Mouse (Mus musculus): ENCODE results near the gene Rnf34.
A peak's percentile ranks its signal among the peaks of the same experiment; 100 is the strongest.

Gene Rnf34

GRCm38 (mm10) chr5:122849521-122850318 lies at the start of gene Rnf34:
Gene Rnf34 (plus strand): TSS chr5:122850048.
- peak; percentile 99 for DNase-seq

GRCm38 (mm10) chr5:122800345-122801010 lies 49.4 kb upstream of the Rnf34 start:
- no peak for DNase-seq

- DNase-seq, result no peak
These were observed 48.2 kb upstream of the Rnf34 start for GRCm38 (mm10) chr5:122801684-122802083.

DNA sequence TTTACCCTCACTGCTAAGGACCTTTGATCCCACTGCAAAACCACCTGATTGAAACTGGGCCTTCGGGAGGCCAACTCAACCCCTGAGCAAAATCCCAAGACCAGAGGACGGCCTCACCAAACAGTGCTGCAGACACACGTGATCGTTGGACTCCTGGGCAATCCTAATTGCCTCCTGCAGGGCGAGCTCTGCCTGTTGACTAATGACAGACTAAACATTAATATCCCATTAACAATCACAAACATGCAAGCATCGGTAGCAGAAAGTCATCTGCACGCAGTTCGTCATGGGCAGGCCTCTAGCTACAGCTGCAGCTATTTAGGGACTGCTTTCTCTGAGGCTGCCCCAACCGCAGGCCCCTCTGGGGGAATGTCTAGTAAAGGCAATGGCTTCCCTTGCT lies 47.1 kb upstream of the Rnf34 start:
- no peak for DNase-seq

DNA sequence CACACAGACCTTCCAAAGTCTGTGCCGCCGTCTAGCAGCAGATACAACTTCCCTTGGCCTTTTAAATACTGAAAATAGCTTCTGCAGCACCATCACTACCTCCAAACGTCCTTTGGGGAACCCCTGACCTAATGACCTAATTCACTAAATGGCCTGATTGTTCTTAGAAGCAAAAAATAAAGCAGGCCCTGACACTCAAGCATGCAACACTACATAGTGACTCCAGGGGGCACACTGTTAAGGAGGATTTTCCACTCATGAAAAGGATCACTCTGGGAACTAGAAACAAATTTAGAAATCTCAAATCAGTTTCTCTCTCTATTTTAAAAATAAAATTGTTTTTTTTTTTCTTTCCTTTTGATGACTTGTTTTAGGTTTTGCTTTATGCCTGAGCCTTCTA lies 44.3 kb upstream of the Rnf34 start:
- no peak for DNase-seq

GRCm38 (mm10) chr5:122811364-122812079 lies 38.3 kb upstream of the Rnf34 start:
- peak; percentile 35 for DNase-seq

- DNase-seq, result no peak
These were observed 37.1 kb upstream of the Rnf34 start for GRCm38 (mm10) chr5:122812699-122813098.

GRCm38 (mm10) chr5:122820777-122821523 lies 28.9 kb upstream of the Rnf34 start, which contains the start of gene Anapc5:
Gene Anapc5 (minus strand): TSS chr5:122821339.
- peak; percentile 96 for DNase-seq

- no peak for DNase-seq
These were observed 28.3 kb upstream of the Rnf34 start for GRCm38 (mm10) chr5:122821524-122821885.

- DNase-seq, result no peak
These were observed 27.4 kb upstream of the Rnf34 start for GRCm38 (mm10) chr5:122822441-122822840.

- no peak for DNase-seq
These were observed 25.9 kb upstream of the Rnf34 start for GRCm38 (mm10) chr5:122823976-122824375.

- no peak for DNase-seq
These were observed 25.4 kb upstream of the Rnf34 start for GRCm38 (mm10) chr5:122824450-122824849.

DNA sequence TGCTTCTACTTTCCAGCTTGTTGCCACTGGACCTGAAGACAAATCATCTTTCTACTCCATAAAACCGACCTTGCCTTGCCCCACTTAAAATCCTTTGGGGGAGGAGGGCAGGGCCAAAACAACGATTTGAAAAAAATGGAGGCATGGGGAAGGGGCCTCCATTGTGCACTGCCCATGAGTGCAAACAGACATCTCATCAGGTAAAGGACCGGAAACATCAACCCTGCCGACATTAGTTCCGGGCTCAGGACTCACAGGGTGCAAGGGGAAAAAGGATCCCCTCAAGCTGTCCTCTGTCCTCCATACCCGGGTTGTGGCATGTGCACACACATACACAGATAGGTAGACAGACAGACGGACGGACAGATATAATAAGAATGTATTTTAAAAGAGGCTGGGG lies 24.7 kb upstream of the Rnf34 start:
- no peak for DNase-seq

DNA sequence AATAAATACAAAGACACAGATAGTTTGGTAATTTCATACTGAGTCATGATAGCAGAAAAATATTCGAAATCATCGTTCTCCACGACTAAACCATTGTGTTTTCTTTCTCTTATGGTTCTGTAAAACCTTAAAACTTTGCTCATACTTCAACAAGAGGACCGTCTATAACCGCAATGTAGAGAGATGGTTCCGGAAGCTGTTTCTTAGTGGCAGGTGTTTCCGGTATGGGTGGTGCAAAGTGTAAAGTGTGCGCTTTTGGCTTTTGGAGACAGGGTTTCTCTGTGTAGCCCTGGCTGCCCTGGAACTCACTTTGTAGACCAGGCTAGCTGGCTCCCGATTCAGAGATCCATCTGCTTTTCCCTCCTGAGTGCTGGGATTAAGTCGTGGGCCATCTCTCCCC lies 17.3 kb upstream of the Rnf34 start:
- no peak for DNase-seq

DNA sequence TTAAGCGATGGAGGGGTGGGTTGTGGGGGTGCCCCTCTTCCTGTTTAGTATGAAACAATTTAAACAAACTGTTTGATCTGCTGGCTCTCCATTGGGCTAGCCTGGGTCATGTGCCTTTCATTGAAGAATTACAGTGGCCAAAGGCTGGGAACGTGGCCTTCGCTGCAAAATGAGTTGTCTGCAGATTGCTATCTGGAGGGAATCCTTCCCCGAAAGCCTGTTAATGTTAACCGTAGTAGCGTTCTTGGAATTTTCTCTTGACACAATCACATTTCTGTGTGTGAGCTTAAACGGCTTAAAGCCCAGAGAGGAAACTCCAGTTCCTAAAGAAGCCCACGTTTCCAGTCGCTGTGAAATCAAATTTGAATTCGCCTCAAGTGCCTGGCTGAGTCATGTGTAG lies 16.9 kb upstream of the Rnf34 start:
- no peak for DNase-seq

DNA sequence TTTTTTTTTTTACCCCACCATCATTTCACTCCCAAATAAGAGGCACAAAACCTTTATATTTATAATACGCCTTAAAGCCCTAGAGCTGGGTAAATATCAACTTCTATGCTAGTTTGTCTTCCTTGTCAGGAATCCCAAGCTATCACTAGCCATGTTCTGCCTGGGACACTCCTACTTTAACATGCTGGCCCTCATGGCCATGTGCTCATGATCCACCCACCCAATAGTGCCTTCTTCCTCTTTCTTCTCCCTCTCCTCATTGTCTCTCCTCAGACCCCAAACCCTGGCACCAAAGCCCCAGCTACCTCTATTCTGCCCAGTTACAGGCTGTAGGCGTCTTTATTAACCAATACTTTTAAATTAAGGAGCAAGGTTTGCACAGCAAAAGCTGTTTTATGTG lies 8.7 kb upstream of the Rnf34 start:
- DNase-seq, result no peak

DNA sequence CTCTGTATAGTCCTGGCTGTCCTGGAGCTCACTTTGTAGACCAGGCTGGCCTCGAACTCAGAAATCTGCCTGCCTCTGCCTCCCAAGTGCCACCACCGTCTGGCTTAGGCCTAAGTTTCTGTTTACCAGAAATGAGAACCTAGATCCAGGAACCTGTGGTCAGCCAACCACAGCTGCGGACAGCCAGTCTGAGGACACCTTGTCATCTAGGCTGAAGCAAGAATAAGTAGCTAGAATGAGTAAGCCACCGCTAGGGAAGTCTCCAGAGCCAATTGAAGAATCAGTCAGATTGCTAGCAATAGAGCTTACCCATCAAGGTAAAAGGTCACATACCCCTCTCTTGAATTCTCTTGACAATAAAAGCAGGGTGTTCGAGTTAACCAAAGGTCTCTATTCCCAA lies 6.0 kb upstream of the Rnf34 start:
- DNase-seq, result no peak

DNA sequence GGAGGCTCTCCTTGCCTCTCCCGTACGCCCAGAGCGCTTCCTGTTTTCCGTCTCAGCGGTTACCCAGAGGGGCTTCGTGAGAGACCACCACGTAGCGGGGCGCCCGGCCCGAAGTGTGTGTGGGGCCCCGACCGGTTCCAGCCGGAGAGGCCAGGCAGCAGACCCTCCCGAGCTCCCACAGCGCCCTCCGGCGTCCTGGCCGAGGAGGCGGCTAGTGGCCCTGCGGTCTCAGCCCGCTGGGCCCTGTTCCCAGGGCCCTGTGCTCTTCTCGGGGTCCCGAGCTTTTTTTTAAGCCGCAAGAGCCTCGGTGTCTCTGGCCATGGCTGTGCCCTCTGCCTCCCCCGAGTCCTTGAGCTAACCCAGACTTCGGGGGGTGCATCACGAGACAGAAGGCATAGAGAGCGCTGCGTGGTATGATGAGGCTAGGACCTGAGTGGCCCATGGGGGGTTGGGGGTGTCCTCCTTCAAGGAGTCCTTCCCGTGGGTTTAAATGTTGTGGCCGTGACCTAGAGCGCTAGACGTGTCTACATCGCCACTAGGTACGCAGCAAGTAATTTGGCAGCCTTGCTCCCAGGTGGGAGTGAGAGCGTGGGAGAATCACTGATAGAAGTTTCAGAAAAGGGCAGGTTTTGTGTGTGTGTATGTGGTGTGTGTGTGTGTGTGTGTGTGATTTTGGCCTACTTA lies 613 bp downstream of the Rnf34 start:
- DNase-seq, result peak; percentile 25

DNA sequence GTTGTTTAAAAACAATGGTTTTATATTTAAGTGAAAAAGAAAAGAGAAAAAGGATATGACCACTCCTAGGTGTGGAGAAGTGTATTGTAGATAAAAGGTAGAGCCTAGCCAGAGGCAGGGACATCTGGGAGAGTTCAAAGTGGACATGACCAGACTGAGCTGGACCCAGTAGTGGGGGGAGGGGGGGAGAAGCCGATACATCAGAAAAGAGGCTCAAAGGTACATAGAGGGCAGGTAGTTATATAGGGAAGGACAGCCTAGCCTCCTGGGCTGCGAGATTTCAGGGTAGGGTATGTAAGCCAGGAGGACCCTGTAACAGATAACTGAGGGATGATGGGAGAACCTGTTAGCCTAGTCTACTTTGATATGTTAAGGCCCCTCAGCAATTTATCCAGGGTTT lies 2.8 kb downstream of the Rnf34 start:
- DNase-seq, result no peak

- DNase-seq, result no peak
These were observed 6.0 kb downstream of the Rnf34 start for GRCm38 (mm10) chr5:122855858-122856257.

DNA sequence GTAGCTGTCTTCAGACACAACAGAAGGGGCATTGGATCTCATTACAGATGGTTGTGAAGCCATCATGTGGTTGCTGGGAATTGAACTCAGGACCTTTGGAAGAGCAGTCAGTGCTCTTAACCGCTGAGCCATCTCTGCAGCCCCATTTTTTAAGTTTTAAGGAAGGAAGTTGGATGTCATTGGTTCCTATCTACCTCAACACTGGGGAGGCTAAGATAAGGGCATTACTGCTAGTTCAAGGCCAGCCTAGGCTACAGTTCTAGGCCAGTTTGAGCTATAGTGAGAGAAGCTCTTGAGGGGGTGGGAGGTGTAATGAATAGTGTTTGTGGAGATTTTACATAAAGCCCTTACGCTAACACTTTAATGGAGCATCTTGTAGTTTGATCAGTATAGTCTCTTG lies 13.2 kb downstream of the Rnf34 start:
- no peak for DNase-seq

GRCm38 (mm10) chr5:122872626-122873025 lies 22.8 kb downstream of the Rnf34 start:
- no peak for DNase-seq

DNA sequence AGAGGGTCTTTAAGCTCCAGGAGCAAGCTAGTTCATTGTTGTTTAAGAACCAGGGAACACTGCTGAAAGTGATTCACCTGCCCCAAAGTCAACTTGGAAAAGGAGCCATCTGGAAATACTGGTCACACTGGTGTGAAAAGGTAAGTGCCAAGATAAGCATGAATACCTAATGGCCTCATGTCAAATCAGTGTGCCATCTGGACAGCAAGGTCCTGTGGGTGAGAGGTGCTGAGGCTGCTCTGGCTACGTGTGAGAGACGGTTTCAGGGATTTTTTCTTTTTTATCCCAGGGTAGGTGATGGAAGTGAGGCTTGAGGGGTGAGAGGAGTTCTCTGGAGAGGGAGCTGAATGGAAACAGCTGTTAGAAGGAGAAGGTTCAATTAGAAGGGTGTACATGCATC lies 23.7 kb downstream of the Rnf34 start:
- no peak for DNase-seq

Data from layer of hippocampus, adult 9-11 months (tissue).